8 mouse cellular contexts compared by ENCODE assay signal in genomic region chr13:52024349-52024748, GRCm38 (mm10).
DNase-seq lines count a peak whose midpoint lies in the region; ATAC-seq lines count a peak whose summit lies in the region.

No protein-coding gene starts in this region.

- peaks cover 27% of the 10 kb centered on the region for H3K4me1 ChIP-seq in heart, embryonic 11.5 days (ENCODE audit: control insufficient read depth, insufficient read depth, low read length)
- peaks cover 46% of the 10 kb centered on the region for H3K4me1 ChIP-seq in embryonic facial prominence, embryonic 14.5 days (ENCODE audit: control insufficient read depth, insufficient read depth, low read length)
- H3K4me1 ChIP-seq in limb, embryonic 15.5 days = peaks cover 50% of the 10 kb centered on the region

- H3K4me3 ChIP-seq in heart, embryonic 11.5 days (ENCODE audit: low read depth, low read length) = no peak overlapping the region
- no peak overlapping the region for H3K4me3 ChIP-seq in embryonic facial prominence, embryonic 14.5 days (ENCODE audit: low read depth, low read length)
- H3K4me3 ChIP-seq in limb, embryonic 15.5 days = no peak overlapping the region

- no peak overlapping the region for H3K9ac ChIP-seq in heart, embryonic 11.5 days (ENCODE audit: low read depth, low read length)
- no peak overlapping the region for H3K9ac ChIP-seq in embryonic facial prominence, embryonic 14.5 days (ENCODE audit: low read depth, low read length)
- no peak overlapping the region for H3K9ac ChIP-seq in limb, embryonic 15.5 days

- no peak overlapping the region for H3K27ac ChIP-seq in heart, embryonic 11.5 days (ENCODE audit: low read depth, low read length)
- peak overlapping the region; percentile 1; the same call in 1 of the 2 replicates for H3K27ac ChIP-seq in embryonic facial prominence, embryonic 14.5 days (replicated peaks; ENCODE audit: low read depth, low read length)
- peak overlapping the region; percentile 68 for H3K27ac ChIP-seq in limb, embryonic 15.5 days

- peak; percentile 98 for DNase-seq in heart, adult 11 months
- peak; percentile 82 for DNase-seq in embryonic facial prominence, embryonic 14.5 days (ENCODE audit: low spot score)
- peak; percentile 69 for DNase-seq in ovary, postnatal 36 days (ENCODE audit: low spot score)
- no peak for DNase-seq in layer of hippocampus, adult 9-11 months

- no peaks in the 10 kb centered on the region for H3K27me3 ChIP-seq in heart, embryonic 11.5 days (ENCODE audit: control insufficient read depth, insufficient read depth, low read length)
- H3K27me3 ChIP-seq in embryonic facial prominence, embryonic 14.5 days (replicated peaks; ENCODE audit: control insufficient read depth, insufficient read depth, low read length) = no peaks in the 10 kb centered on the region
- H3K27me3 ChIP-seq in limb, embryonic 15.5 days = 0 out of 2 replicates have a peak, but pooled peaks cover 3% of the 10 kb centered on the region

- 30% methylated on average over 2 of the region's 2 CpGs for WGBS in heart, embryonic 11.5 days (ENCODE audit: insufficient replicate concordance)
- WGBS in embryonic facial prominence, embryonic 14.5 days = 23% methylated on average over 2 of the region's 2 CpGs
- 17% methylated on average over 2 of the region's 2 CpGs for WGBS in limb, embryonic 15.5 days

- no peaks in the 10 kb centered on the region for H3K36me3 ChIP-seq in heart, embryonic 11.5 days (ENCODE audit: control insufficient read depth, insufficient read depth, low read length)
- H3K36me3 ChIP-seq in embryonic facial prominence, embryonic 14.5 days (ENCODE audit: control insufficient read depth, insufficient read depth, low read length) = no peaks in the 10 kb centered on the region
- H3K36me3 ChIP-seq in limb, embryonic 15.5 days = no peaks in the 10 kb centered on the region

- no peak overlapping the region for H3K4me2 ChIP-seq in heart, embryonic 11.5 days
- 0 out of 2 replicates have a peak overlapping the region, but pooled peaks have one; percentile 29 for H3K4me2 ChIP-seq in embryonic facial prominence, embryonic 14.5 days (ENCODE audit: low read depth, low read length)
- H3K4me2 ChIP-seq in limb, embryonic 15.5 days = no peak overlapping the region

- H3K9me3 ChIP-seq in heart, embryonic 11.5 days (replicated peaks; ENCODE audit: control insufficient read depth, low read length) = no peaks in the 10 kb centered on the region
- no peaks in the 10 kb centered on the region for H3K9me3 ChIP-seq in embryonic facial prominence, embryonic 14.5 days (ENCODE audit: control insufficient read depth, low read length)
- H3K9me3 ChIP-seq in limb, embryonic 15.5 days = no peaks in the 10 kb centered on the region

- no peak for ATAC-seq in heart, embryonic 11.5 days (replicated peaks; ENCODE audit: insufficient number of reproducible peaks, low FRiP score, low TSS enrichment)
- ATAC-seq in embryonic facial prominence, embryonic 14.5 days (ENCODE audit: low read depth) = peak; percentile 31; the same call in 1 of the 2 replicates
- peak; percentile 61 to 71 for ATAC-seq in hematopoietic stem cell, adult 5-6 weeks (replicated peaks in 1 of 2; ENCODE audit: insufficient read depth in 1 of 2, low FRiP score in 2 of 2, low TSS enrichment in 1 of 2, low read depth in 1 of 2, poor library complexity in 2 of 2, severe bottlenecking in 2 of 2)
- no peak for ATAC-seq in limb, embryonic 15.5 days (ENCODE audit: insufficient number of reproducible peaks, low FRiP score, low TSS enrichment, low read depth)
- no peak for ATAC-seq in activated CD4-positive, CD25-positive, alpha-beta regulatory T cell, adult 4 months

Comparison
In these comparisons a context has a peak if more than half of its experiments do, and no peak if none do; other contexts are left out.
1. ATAC-seq: peak in embryonic facial prominence, embryonic 14.5 days (single experiment) and hematopoietic stem cell, adult 5-6 weeks (2 of 2); none in heart, embryonic 11.5 days (single experiment), limb, embryonic 15.5 days (single experiment) and activated CD4-positive, CD25-positive, alpha-beta regulatory T cell, adult 4 months (single experiment).